Mouse (Mus musculus) intestine, postnatal 0 days (tissue): ENCODE measurements around the gene Cyfip2. TPM values are rescaled to one million over a fixed set of nuclear protein-coding genes. Genes with fewer than 3 reads are reported as not detected.

Source experiments
- ATAC-seq: fragments of 200-750 bp; cut with Nextera tagmentation; 2 replicates; pipeline ENCODE4 v1.8.0; 2017; ENCODE audit warnings: mild to moderate bottlenecking, moderate TSS enrichment, moderate library complexity
- H3K27ac ChIP-seq: fragments of 300-500 bp; sonication (generic); 2 replicates; pipeline ENCODE4 v1.5.1; 2014; ENCODE audit warnings: mild to moderate bottlenecking, low read depth, low read length, moderate library complexity
- H3K27me3 ChIP-seq: fragments of 300-500 bp; sonication (generic); replicated peaks from 2 replicates; pipeline ENCODE4 v1.6.1; 2014; ENCODE audit warnings: low read length, mixed read lengths; ENCODE audit not compliant: control insufficient read depth, insufficient read depth
- H3K36me3 ChIP-seq: fragments of 300-500 bp; sonication (generic); 2 replicates; pipeline ENCODE4 v1.6.1; 2014; ENCODE audit warnings: mild to moderate bottlenecking, moderate library complexity; ENCODE audit not compliant: control insufficient read depth, insufficient read depth
- H3K4me1 ChIP-seq: fragments of 300-500 bp; sonication (generic); replicated peaks from 2 replicates; pipeline ENCODE4 v1.6.1; 2014; ENCODE audit warnings: antibody characterized with exemption, low read length, mixed read lengths; ENCODE audit not compliant: control insufficient read depth, insufficient read depth
- H3K4me2 ChIP-seq: fragments of 300-500 bp; sonication (generic); replicated peaks from 2 replicates; pipeline ENCODE4 v1.6.1; 2014; ENCODE audit warnings: low read depth, mild to moderate bottlenecking, moderate library complexity
- H3K4me3 ChIP-seq: fragments of 300-500 bp; sonication (generic); 2 replicates; pipeline ENCODE4 v1.5.1; 2014; ENCODE audit warnings: low read depth, low read length
- H3K9ac ChIP-seq: fragments of 300-500 bp; sonication (generic); 2 replicates; pipeline ENCODE4 v1.6.1; 2014; ENCODE audit warnings: mild to moderate bottlenecking, low read depth, low read length
- H3K9me3 ChIP-seq: fragments of 300-500 bp; sonication (generic); 2 replicates; pipeline ENCODE4 v1.6.1; 2016; ENCODE audit warnings: mixed run types; ENCODE audit not compliant: control insufficient read depth
- CTCF ChIP-seq: sonication (generic); IDR thresholded peaks from 2 replicates; pipeline ENCODE4 v1.5.1; 2016; ENCODE audit warnings: low read depth, mild to moderate bottlenecking, control low read depth, antibody characterized with exemption, moderate library complexity
- WGBS: fragments of 180-500 bp; shearing (Covaris S2); extraction: QIAGEN DNeasy Blood & Tissue Kit; methylation state at CpG from one replicate; pipeline ENCODE4 v1.1.7; 2014; 5-methylcytosine and 5-hydroxymethylcytosine counted together
- polyA plus RNA-seq: library from polyadenylated mRNA; unstranded; fragments of >200 nt; fragmentation: Nextera tagmentation; extraction: Ambion mirVana; gene quantifications from 2 replicates; pipeline ENCODE4 v1.2.1, GENCODE M21; 2015

Cyfip2 gene
- polyA plus RNA-seq, 1 experiment from 2014 or later, result 2.0 TPM

DNA sequence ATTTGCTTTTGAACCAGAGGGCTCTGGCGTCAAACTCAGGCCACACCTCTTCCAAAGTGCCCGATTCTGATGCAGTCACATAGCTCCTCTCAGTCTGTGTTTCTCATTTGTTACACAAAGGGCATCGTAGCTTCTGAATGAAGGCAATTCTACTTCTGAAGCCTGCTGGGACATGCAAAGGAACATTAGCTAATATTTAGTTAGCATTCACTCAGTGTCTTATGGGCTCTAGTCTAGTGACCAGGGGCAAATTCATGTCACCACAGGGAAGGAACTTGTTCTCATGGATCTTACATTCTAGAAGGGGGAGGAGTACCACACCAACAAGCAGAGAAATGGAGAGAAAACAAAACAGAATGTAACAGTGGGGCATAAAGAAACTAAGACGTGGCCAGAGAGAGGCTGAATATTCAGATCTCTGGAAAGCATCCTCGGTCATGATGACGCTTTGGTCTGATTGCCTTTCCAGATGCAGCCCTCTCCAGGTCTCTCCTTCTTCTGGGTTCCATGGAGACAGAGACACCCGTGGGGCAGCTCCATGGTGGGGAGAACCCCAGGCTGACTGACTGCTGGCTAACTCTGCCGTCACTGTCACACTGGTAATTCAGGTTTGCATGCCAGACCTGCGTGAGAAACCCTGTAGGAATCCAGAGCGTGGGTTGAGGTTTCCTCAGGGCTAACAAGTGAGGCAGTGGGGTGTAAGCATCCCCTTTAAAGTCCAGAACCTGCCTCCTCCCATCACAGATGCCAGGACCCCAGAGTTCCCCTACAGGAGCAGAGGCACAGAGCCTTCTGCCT, 135.2 kb downstream of the Cyfip2 start:
- Histone ChIP-seq H3K27ac (no peak overlapping the region), H3K4me2 (no peak overlapping the region), H3K4me3 (no peak overlapping the region), H3K36me3 (no peaks in the 10 kb centered on the region), H3K4me1 (no peaks in the 10 kb centered on the region), H3K9me3 (no peaks in the 10 kb centered on the region), H3K9ac (no peak overlapping the region), H3K27me3 (no peaks in the 10 kb centered on the region)
- no peak for TF ChIP-seq CTCF
- 74% methylated on average over 10 of the region's 10 CpGs for WGBS
- no peak for ATAC-seq

DNA sequence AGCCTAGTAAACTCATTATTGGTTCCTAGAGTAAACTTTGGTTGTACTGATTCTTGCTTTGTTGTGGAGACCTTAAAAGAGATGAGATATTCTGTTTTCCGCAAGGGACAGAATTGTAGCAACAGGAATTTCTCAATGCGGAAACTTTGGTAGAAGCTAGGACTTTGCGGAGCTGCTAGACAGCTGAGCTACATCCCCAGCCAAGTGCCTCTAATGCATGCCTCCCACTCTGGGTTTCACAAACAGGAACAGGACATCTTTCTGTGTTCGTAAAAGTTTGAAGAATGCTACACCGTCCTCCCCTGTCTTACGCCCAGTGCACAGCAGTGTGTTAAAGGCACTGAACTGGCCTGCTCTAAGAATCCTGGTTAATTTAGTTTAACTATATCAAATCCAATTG, 136.5 kb downstream of the Cyfip2 start:
- no peak for ATAC-seq
- no peaks in the 10 kb centered on the region for H3K36me3 ChIP-seq
- H3K9ac ChIP-seq, result no peak overlapping the region
- H3K4me1 ChIP-seq, result no peaks in the 10 kb centered on the region
- no peak overlapping the region for H3K4me2 ChIP-seq
- no peaks in the 10 kb centered on the region for H3K9me3 ChIP-seq
- no peak for TF ChIP-seq CTCF
- no peak overlapping the region for H3K4me3 ChIP-seq
- WGBS, result 85% methylated on average over 6 of the region's 6 CpGs
- H3K27ac ChIP-seq, result no peak overlapping the region
- H3K27me3 ChIP-seq, result no peaks in the 10 kb centered on the region

DNA sequence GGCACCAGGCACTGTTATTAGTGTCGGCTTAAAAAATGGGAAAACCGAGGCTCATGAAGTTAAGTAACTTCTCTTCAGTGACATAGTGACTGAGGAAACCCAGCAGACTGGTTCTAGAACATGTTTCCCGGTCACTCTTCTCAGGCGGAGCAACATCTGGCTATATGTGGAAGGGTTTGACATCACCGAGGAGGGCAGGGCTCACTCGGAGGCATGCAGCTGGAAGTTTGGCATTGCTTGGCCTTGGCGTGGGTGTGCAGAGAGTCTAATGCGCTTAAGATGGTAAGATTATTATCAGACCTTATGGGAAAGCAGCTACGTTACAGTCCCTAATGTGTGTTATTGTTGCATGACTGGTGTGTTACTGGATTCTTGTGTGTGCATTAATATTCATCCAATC, 140.5 kb downstream of the Cyfip2 start:
- 92% methylated on average over 9 of the region's 9 CpGs for WGBS

DNA sequence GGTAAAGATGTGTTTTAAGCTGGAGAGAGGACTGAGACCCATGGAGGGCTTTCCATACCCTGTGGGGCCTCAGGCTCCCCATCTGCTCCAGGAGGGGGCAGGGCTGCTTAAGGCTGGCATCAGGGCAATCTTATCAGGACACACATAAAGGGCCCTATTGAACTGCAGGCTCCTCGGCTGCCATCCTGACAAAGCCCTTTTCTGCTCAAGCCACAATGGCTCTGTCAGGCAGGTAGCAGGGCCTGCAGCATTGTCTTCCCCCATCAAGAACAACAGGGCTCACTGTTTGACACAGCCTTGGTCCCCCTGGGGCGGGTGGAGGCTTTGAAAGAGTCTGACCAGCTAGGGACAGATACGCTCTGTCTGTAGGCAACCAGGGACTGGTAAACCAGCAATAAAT, 142.8 kb downstream of the Cyfip2 start:
- no peaks in the 10 kb centered on the region for H3K27me3 ChIP-seq
- no peak overlapping the region for H3K4me3 ChIP-seq
- H3K36me3 ChIP-seq, result no peaks in the 10 kb centered on the region
- WGBS, result 56% methylated on average over 3 of the region's 3 CpGs
- TF ChIP-seq CTCF, result peak; percentile 35; the same call in 1 of the 2 replicates
- H3K9me3 ChIP-seq, result no peaks in the 10 kb centered on the region
- no peak overlapping the region for H3K9ac ChIP-seq
- H3K4me2 ChIP-seq, result no peak overlapping the region
- no peak for ATAC-seq
- H3K27ac ChIP-seq, result no peak overlapping the region
- H3K4me1 ChIP-seq, result no peaks in the 10 kb centered on the region

More for the DNA sequence above, 140.5 kb downstream of the Cyfip2 start:
- no peak for TF ChIP-seq CTCF
- Histone ChIP-seq H3K4me2 (no peak overlapping the region), H3K4me3 (no peak overlapping the region), H3K9me3 (no peaks in the 10 kb centered on the region), H3K4me1 (no peaks in the 10 kb centered on the region), H3K9ac (no peak overlapping the region), H3K27me3 (no peaks in the 10 kb centered on the region), H3K27ac (no peak overlapping the region), H3K36me3 (no peaks in the 10 kb centered on the region)
- ATAC-seq, result no peak

DNA sequence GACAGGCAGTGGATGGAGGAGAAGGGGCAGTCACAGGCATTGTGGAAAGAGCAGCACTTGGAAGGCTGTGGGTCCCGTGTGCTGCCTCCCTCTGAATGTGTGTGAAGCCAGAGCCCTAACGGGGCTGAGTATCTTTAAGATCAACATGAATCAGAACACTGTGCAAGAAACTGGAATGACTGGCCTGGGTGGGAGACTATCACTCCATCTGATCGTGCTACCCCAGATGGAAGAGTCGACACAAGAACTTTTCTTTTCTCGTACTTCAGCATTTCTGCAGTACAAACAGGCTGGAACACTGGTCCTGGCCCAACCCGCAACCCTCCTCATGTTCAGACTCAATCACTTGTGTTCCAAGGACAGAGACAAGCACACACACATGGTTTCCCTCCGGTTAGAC, 144.2 kb downstream of the Cyfip2 start:
- no peak overlapping the region for H3K9ac ChIP-seq
- H3K4me2 ChIP-seq, result no peak overlapping the region
- ATAC-seq, result no peak
- no peak for TF ChIP-seq CTCF
- H3K27ac ChIP-seq, result no peak overlapping the region
- H3K27me3 ChIP-seq, result no peaks in the 10 kb centered on the region
- H3K4me3 ChIP-seq, result no peak overlapping the region
- WGBS, result 85% methylated on average over 7 of the region's 7 CpGs
- no peaks in the 10 kb centered on the region for H3K4me1 ChIP-seq
- H3K9me3 ChIP-seq, result no peaks in the 10 kb centered on the region
- no peaks in the 10 kb centered on the region for H3K36me3 ChIP-seq

DNA sequence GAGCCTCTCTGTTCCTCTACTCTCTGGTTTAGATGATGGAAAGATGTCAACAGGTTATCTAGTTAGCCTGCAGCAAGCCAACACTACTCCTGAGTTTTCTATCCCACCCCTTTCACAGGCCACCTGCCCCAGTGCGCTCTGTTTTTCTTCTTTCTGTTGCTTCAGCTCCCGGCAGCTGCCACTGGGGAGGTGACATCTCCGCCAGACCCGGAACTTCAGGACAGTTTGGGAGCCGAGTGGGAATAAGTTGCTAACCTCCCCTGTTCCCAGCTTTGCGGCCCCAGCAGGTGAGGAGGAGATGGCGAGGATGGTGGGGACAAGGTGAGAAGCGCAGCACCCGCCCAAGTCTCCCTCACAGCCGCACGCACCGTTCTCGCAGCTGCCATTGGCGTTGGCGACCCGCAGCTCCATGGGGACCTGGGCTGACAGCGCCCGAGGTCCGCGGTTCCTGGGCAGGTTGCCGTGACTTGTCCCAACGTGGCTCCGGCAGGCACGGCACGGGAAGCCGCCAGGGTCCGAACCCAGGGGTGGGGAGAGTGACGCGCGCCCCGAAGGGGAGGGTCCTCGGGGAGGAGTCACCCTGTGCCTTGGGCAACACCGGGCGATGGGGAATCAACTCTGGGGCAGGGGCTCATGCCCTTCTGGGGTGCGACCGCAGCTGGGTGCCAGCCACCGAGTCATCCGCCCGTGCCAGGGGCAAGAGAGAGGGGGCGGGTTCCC, 146.6 kb downstream of the Cyfip2 start, which contains the start of gene Nipal4:
Nipal4 (minus strand) TSS at position 643 of the 720 bp plus-strand sequence.
- 2% methylated on average over 40 of the region's 40 CpGs for WGBS
- peak within 1 kb of the TSS; percentile 93 for H3K4me2 ChIP-seq
- peak within 1 kb of the TSS; percentile 52 for H3K4me3 ChIP-seq
- peak within 1 kb of the TSS; percentile 54 for H3K9ac ChIP-seq
- H3K27ac ChIP-seq, result no peak within 1 kb of the TSS
- H3K4me1 ChIP-seq, result no peaks in the 10 kb centered on the region
- H3K36me3 ChIP-seq, result no peaks in the 10 kb centered on the region
- peak; percentile 60 for ATAC-seq
- H3K27me3 ChIP-seq, result no peaks in the 10 kb centered on the region
- no peak for TF ChIP-seq CTCF
- H3K9me3 ChIP-seq, result no peaks in the 10 kb centered on the region
